Comparison of ENCODE assay signal across 30 mouse cellular contexts in the genomic region with DNA sequence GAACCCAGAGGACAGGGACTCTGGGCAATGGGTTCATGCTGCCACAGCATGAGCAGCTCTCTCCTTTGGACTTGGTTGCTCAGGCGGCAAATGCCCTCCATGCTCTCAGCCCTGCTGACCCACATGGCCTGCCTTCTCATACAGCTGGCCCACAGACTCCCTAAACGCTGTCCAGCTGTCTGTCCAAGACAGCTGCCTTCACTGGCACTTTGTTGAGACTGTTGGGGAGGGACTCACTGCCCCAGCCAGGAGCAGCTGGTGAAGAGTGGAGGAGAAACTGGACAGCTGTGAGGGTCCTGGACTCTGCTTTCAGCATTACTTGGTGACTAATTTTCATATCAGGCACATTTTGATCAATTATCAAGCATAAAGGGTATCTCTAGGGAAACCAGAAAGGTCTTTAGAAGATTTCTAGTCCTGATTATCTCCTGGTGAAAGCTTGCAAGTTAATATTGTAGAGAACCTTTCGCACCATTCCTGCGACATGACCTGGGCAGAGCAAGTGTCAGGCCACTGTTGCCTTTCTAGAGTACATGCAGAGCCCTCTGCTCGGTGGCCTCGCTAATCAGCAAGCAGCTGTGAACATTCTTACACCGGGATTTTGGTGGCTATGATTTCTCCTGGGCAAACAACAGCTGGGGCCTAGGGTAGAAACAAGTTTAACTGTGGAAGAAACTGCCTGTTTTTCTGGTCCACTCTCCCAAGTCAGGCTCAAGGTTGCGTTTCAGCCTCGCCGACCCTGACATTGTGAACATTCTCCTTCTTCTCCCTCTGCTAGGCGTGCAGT. TPM values are rescaled to one million over a fixed set of nuclear protein-coding genes. Genes with fewer than 3 reads are reported as not detected.
DNase-seq lines count a peak whose midpoint lies in the region; ATAC-seq and TF ChIP-seq lines count a peak whose summit lies in the region.
"Had no signal": no experiment of that assay in that cellular context is flagged by ENCODE, and none has a peak within 500 bp of the region (broad histone marks: within the 10 kb centered on the region; RNA-seq: fewer than 3 reads in every experiment).

No protein-coding gene starts in this region.

- peaks cover 4% of the 10 kb centered on the region for H3K4me1 ChIP-seq in heart, adult 2 months (ENCODE audit: control insufficient read depth, insufficient read depth, low read length)
- H3K4me1 ChIP-seq in heart, embryonic 10.5 days: peaks cover 40% of the 10 kb centered on the region
- peaks cover 26% of the 10 kb centered on the region for H3K4me1 ChIP-seq in liver, adult 2 months (ENCODE audit: control insufficient read depth, insufficient read depth, low read length)
- peaks cover 31% of the 10 kb centered on the region for H3K4me1 ChIP-seq in liver, postnatal 0 days (ENCODE audit: insufficient read depth)

- ATAC-seq in liver, postnatal 0 days: no peak
- ATAC-seq: forebrain, postnatal 0 days; intestine, postnatal 0 days; liver, embryonic 12.5 days had no signal

- intact Hi-C loops in heart, adult 2 months (cut with DNase I): loop anchor here (10.0 kb wide), 2 partner anchors 119 to 921 kb away; a partner anchor contains a TSS

- H3K36me3 ChIP-seq in heart, adult 2 months (ENCODE audit: control insufficient read depth, insufficient read depth, low read length): no peaks in the 10 kb centered on the region
- no peaks in the 10 kb centered on the region for H3K36me3 ChIP-seq in heart, embryonic 10.5 days
- H3K36me3 ChIP-seq in liver, adult 2 months (ENCODE audit: control insufficient read depth, insufficient read depth, low read length): no peaks in the 10 kb centered on the region
- no peaks in the 10 kb centered on the region for H3K36me3 ChIP-seq in liver, postnatal 0 days (replicated peaks; ENCODE audit: insufficient read depth, low read length)
- H3K36me3 ChIP-seq: forebrain, embryonic 10.5 days; hindbrain, embryonic 10.5 days; kidney, embryonic 15.5 days; liver, embryonic 12.5 days; neural tube, embryonic 12.5 days had no signal

- no peak for TF ChIP-seq EP300 in heart, adult 2 months (IDR thresholded peaks at IDR 0.05; ENCODE audit: insufficient read depth, low read depth, low read length)
- no peak for TF ChIP-seq EP300 in liver, postnatal 0 days (IDR thresholded peaks at IDR 0.05; ENCODE audit: low read depth)

- TF ChIP-seq POLR2A in heart, adult 2 months (IDR thresholded peaks at IDR 0.05; ENCODE audit: insufficient read depth, low read depth, low read length): no peak
- no peak for TF ChIP-seq POLR2A in liver, adult 2 months (IDR thresholded peaks at IDR 0.05; ENCODE audit: extremely low read depth, insufficient read depth, low read length)

- H3K27ac ChIP-seq in heart, adult 2 months: peak overlapping the region; percentile 3; the same call in 1 of the 2 replicates
- no peak overlapping the region; the same call in 1 of the 2 replicates for H3K27ac ChIP-seq in heart, embryonic 10.5 days
- peak overlapping the region; percentile 25; the same call in 1 of the 2 replicates for H3K27ac ChIP-seq in liver, adult 2 months (replicated peaks; ENCODE audit: insufficient read depth, low read depth, low read length)
- H3K27ac ChIP-seq in liver, postnatal 0 days (ENCODE audit: low read depth): no peak overlapping the region
- H3K27ac ChIP-seq: forebrain, embryonic 10.5 days; hindbrain, embryonic 10.5 days; kidney, embryonic 15.5 days; liver, embryonic 12.5 days; neural tube, embryonic 12.5 days had no signal

- H3K9me3 ChIP-seq in heart, embryonic 10.5 days: no peaks in the 10 kb centered on the region
- H3K9me3 ChIP-seq in liver, postnatal 0 days (ENCODE audit: low read length): no peaks in the 10 kb centered on the region
- H3K9me3 ChIP-seq: forebrain, embryonic 10.5 days; hindbrain, embryonic 10.5 days; kidney, embryonic 15.5 days; liver, embryonic 12.5 days; neural tube, embryonic 12.5 days had no signal

- H3K27me3 ChIP-seq in heart, adult 2 months (ENCODE audit: control insufficient read depth, insufficient read depth, low read length): no peaks in the 10 kb centered on the region
- no peaks in the 10 kb centered on the region for H3K27me3 ChIP-seq in heart, embryonic 10.5 days (ENCODE audit: insufficient read depth, poor library complexity, severe bottlenecking)
- H3K27me3 ChIP-seq in liver, adult 2 months (ENCODE audit: control insufficient read depth, insufficient read depth, low read length): no peaks in the 10 kb centered on the region
- H3K27me3 ChIP-seq in liver, postnatal 0 days (ENCODE audit: insufficient read depth, low read length): no peaks in the 10 kb centered on the region
- H3K27me3 ChIP-seq: kidney, embryonic 15.5 days; liver, embryonic 12.5 days; neural tube, embryonic 12.5 days had no signal

- no peak for TF ChIP-seq CTCF in heart, adult 2 months (IDR thresholded peaks at IDR 0.05)
- no peak for TF ChIP-seq CTCF in liver, adult 2 months (IDR thresholded peaks at IDR 0.05; ENCODE audit: low read depth, low read length)
- TF ChIP-seq CTCF in liver, postnatal 0 days (IDR thresholded peaks at IDR 0.05; ENCODE audit: low read depth): no peak

- whole genome bisulfite sequencing in heart, adult 2 months: 54% methylated on average over 11 of the region's 11 CpGs
- WGBS in heart, embryonic 10.5 days: 65% methylated on average over 11 of the region's 11 CpGs
- WGBS in liver, adult 2 months: 48% methylated on average over 11 of the region's 11 CpGs
- 73% methylated on average over 11 of the region's 11 CpGs for WGBS in liver, postnatal 0 days (ENCODE audit: insufficient replicate concordance)

- no peak overlapping the region for H3K4me3 ChIP-seq in heart, adult 2 months
- H3K4me3 ChIP-seq in heart, embryonic 10.5 days: no peak overlapping the region
- no peak overlapping the region for H3K4me3 ChIP-seq in liver, adult 2 months (ENCODE audit: insufficient read depth, low read depth, low read length)
- no peak overlapping the region for H3K4me3 ChIP-seq in liver, postnatal 0 days (ENCODE audit: low read depth, low read length)
- H3K4me3 ChIP-seq: forebrain, embryonic 10.5 days; hindbrain, embryonic 10.5 days; kidney, embryonic 15.5 days; liver, embryonic 12.5 days; neural tube, embryonic 12.5 days had no signal

- H3K9ac ChIP-seq in heart, adult 2 months (ENCODE audit: low read depth, low read length): no peak overlapping the region
- H3K9ac ChIP-seq in liver, adult 2 months (ENCODE audit: low read depth, low read length): no peak overlapping the region
- H3K9ac ChIP-seq in liver, postnatal 0 days (replicated peaks): no peak overlapping the region
- H3K9ac ChIP-seq: forebrain, postnatal 0 days; kidney, embryonic 15.5 days; liver, embryonic 12.5 days; neural tube, embryonic 12.5 days had no signal

- H3K79me2 ChIP-seq in heart, adult 2 months (replicated peaks; ENCODE audit: control insufficient read depth, insufficient read depth, low read length): no peaks in the 10 kb centered on the region
- H3K79me2 ChIP-seq in liver, adult 2 months (ENCODE audit: control insufficient read depth, insufficient read depth, low read length): peaks cover 23% of the 10 kb centered on the region

- DNase-seq in heart, adult 2 months: peak in 1 of 2 experiments; percentile 23
- DNase-seq in heart, embryonic 10.5 days (ENCODE audit: low spot score): no peak
- DNase-seq in liver, adult 2 months (ENCODE audit: extremely low read depth, low read depth, low spot score): peak; percentile 51
- DNase-seq in liver, postnatal 0 days: no peak
- peak; percentile 45 for DNase-seq in adipocyte (ENCODE audit: low spot score)
- DNase-seq in lung, postnatal 10 days: peak; percentile 67
- DNase-seq in layer of hippocampus, adult 11-12 months (ENCODE audit: low spot score): no peak
- no peak for DNase-seq in kidney, adult 11 months
- DNase-seq: adrenal gland, postnatal 36 days; cerebellum, adult 9-11 months; forebrain, postnatal 0 days; kidney, postnatal 4 days; layer of hippocampus, adult 9-11 months; midbrain, embryonic 14.5 days had no signal

- no peak overlapping the region for H3K4me2 ChIP-seq in liver, postnatal 0 days (ENCODE audit: low read depth, low read length)
- H3K4me2 ChIP-seq: kidney, embryonic 15.5 days; liver, embryonic 12.5 days; neural tube, embryonic 12.5 days had no signal

RNA-seq across cellular contexts. Expression of a gene that starts 25.8 kb away (rescaled TPM):
- 100 to 1,000 TPM; 114 to 117 TPM for total RNA-seq in heart, adult 2 months (2021)
- 59.7 and 68.7 TPM in 2 replicates for polyA plus RNA-seq in heart, adult 2 months (2012; rRNA removed)
- 47.5 and 61.3 TPM in 2 replicates for polyA plus RNA-seq in heart, embryonic 10.5 days (2016; fragmentation: Nextera tagmentation; extraction: Ambion mirVana)
- total RNA-seq in liver, adult 2 months (2014; rRNA removed): 15.8 and 19.3 TPM in 2 replicates
- polyA plus RNA-seq in liver, adult 2 months (2012; rRNA removed): 11.0 and 12.4 TPM in 2 replicates
- polyA plus RNA-seq in liver, postnatal 0 days (2015; fragmentation: Nextera tagmentation; extraction: Ambion mirVana): 7.6 and 9.2 TPM in 2 replicates

RNA-seq across cellular contexts. Expression of a gene that starts 52.5 kb away (rescaled TPM):
- not detected for total RNA-seq in heart, adult 2 months (2021)
- not detected in 2 replicates for polyA plus RNA-seq in heart, adult 2 months (2012; rRNA removed)
- not detected in 2 replicates for polyA plus RNA-seq in heart, embryonic 10.5 days (2016; fragmentation: Nextera tagmentation; extraction: Ambion mirVana)
- total RNA-seq in liver, adult 2 months (2014; rRNA removed): not detected in 2 replicates
- polyA plus RNA-seq in liver, adult 2 months (2012; rRNA removed): not detected in 2 replicates
- polyA plus RNA-seq in liver, postnatal 0 days (2015; fragmentation: Nextera tagmentation; extraction: Ambion mirVana): not detected in 2 replicates
- total RNA-seq: adrenal gland, adult 18-20 months; adrenal gland, postnatal 36 days; common myeloid progenitor, adult 5-6 weeks; forebrain, postnatal 0 days; granulocyte monocyte progenitor cell, adult 5-6 weeks; left cerebral cortex, adult 18-20 months; left cerebral cortex, postnatal 36 days; megakaryocyte-erythroid progenitor cell, adult 5-6 weeks had no signal
- polyA plus RNA-seq: forebrain, embryonic 10.5 days; heart, embryonic 16.5 days; intestine, postnatal 0 days; kidney, embryonic 15.5 days; liver, embryonic 12.5 days; lung, embryonic 16.5 days; midbrain, embryonic 14.5 days; neural tube, embryonic 12.5 days; spleen, adult 2 months; thymus, postnatal 0 days had no signal

Comparison
In these comparisons a context has a peak if more than half of its experiments do, and no peak if none do; other contexts are left out.
1. DNase-seq: peak in liver, adult 2 months (single experiment), adipocyte (single experiment) and lung, postnatal 10 days (single experiment); none in heart, embryonic 10.5 days (single experiment), liver, postnatal 0 days (single experiment), layer of hippocampus, adult 11-12 months (single experiment) and kidney, adult 11 months (single experiment).
2. H3K27ac ChIP-seq: peak in heart, adult 2 months (single experiment) and liver, adult 2 months (single experiment); none in heart, embryonic 10.5 days (single experiment) and liver, postnatal 0 days (single experiment).